Mouse (Mus musculus) lung, postnatal 0 days (tissue): Measurements from ENCODE around the gene Rab20. TPM values are rescaled to one million over a fixed set of nuclear protein-coding genes. Genes with fewer than 3 reads are reported as not detected.

Experiments used
- ATAC-seq: fragments of 200-750 bp; cut with Nextera tagmentation; 2 replicates; pipeline ENCODE4 v1.8.0; 2017; ENCODE audit warnings: moderate library complexity
- DNase-seq: peaks from one replicate; pipeline ENCODE4 v3.0.0-alpha.2; 2016; ENCODE audit warnings: low spot score
- H3K27ac ChIP-seq: fragments of 300-500 bp; sonication (generic); 2 replicates; pipeline ENCODE4 v1.5.1; 2014; ENCODE audit warnings: antibody characterized with exemption, mild to moderate bottlenecking, low read length, mixed read lengths
- H3K27me3 ChIP-seq: fragments of 300-500 bp; sonication (generic); replicated peaks from 2 replicates; pipeline ENCODE4 v1.6.1; 2014; ENCODE audit warnings: low read length, mixed read lengths; ENCODE audit not compliant: insufficient read depth
- H3K36me3 ChIP-seq: fragments of 300-500 bp; sonication (generic); 2 replicates; pipeline ENCODE4 v1.6.1; 2014; ENCODE audit warnings: low read length, mixed read lengths; ENCODE audit not compliant: insufficient read depth
- H3K4me1 ChIP-seq: fragments of 300-500 bp; sonication (generic); 2 replicates; pipeline ENCODE4 v1.6.1; 2014; ENCODE audit warnings: antibody characterized with exemption, low read depth, low read length, mixed read lengths; ENCODE audit not compliant: insufficient read depth
- H3K4me2 ChIP-seq: fragments of 300-500 bp; sonication (generic); replicated peaks from 2 replicates; pipeline ENCODE4 v1.6.1; 2014; ENCODE audit warnings: low read depth, mild to moderate bottlenecking, low read length, moderate library complexity, mixed read lengths
- H3K4me3 ChIP-seq: fragments of 300-500 bp; sonication (generic); 2 replicates; pipeline ENCODE4 v1.5.1; 2014; ENCODE audit warnings: low read depth, low read length
- H3K9ac ChIP-seq: fragments of 300-500 bp; sonication (generic); replicated peaks from 2 replicates; pipeline ENCODE4 v1.6.1; 2014; ENCODE audit warnings: low read depth, mild to moderate bottlenecking
- H3K9me3 ChIP-seq: fragments of 300-500 bp; sonication (generic); 2 replicates; pipeline ENCODE4 v1.6.1; 2016; ENCODE audit warnings: low read length, mixed read lengths
- CTCF ChIP-seq: IDR thresholded peaks from 2 replicates; pipeline ENCODE4 v1.5.1; 2016; ENCODE audit warnings: antibody characterized with exemption, mild to moderate bottlenecking
- EP300 ChIP-seq: IDR thresholded peaks from 2 replicates; pipeline ENCODE4 v1.6.1; 2016; ENCODE audit warnings: antibody characterized with exemption, mild to moderate bottlenecking, control low read depth
- WGBS: fragments of 180-500 bp; shearing (Covaris S2); extraction: QIAGEN DNeasy Blood & Tissue Kit; methylation state at CpG from one replicate; pipeline ENCODE4 v1.1.7; 2014; 5-methylcytosine and 5-hydroxymethylcytosine counted together
- polyA plus RNA-seq: library from polyadenylated mRNA; unstranded; fragments of >200 nt; fragmentation: Nextera tagmentation; extraction: Ambion mirVana; gene quantifications from 2 replicates; pipeline ENCODE4 v1.2.1, GENCODE M21; 2015

Gene Rab20
- polyA plus RNA-seq, 1 experiment from 2014 or later, result 17.8 TPM

DNA sequence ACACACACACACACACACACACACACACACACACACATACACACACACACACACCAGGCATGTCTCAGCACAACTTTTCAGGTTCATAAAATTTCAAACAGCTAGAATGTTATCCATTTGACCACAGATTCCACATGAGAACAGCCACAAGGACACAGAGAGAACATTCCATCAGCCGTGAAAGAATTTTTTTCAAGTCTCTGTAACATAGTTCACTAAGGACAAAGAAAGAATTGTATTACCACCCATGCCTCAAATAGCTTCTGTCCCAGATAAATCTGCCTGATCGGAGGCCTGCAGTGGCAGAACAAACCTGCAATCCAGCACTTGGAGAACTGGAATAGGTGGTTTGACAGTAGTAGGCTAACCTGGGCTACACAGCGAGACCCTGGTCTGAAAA, 21.2 kb downstream of the Rab20 start:
- 60% methylated on average over 3 of the region's 3 CpGs for WGBS
- peak; percentile 20; the same call in 1 of the 2 replicates for ATAC-seq
- Histone ChIP-seq H3K36me3 (no peaks in the 10 kb centered on the region), H3K27me3 (no peaks in the 10 kb centered on the region), H3K27ac (peak overlapping the region; percentile 54; the same call in 1 of the 2 replicates), H3K9ac (no peak overlapping the region), H3K4me2 (no peak overlapping the region), H3K9me3 (no peaks in the 10 kb centered on the region), H3K4me1 (peaks cover 10% of the 10 kb centered on the region; the same call in 1 of the 2 replicates), H3K4me3 (no peak overlapping the region)
- DNase-seq, result no peak
- TF ChIP-seq CTCF, result no peak
- peak; percentile 49; the same call in 1 of the 2 replicates for TF ChIP-seq EP300

GRCm38 (mm10) chr8:11454228-11454627, 24.3 kb downstream of the Rab20 start:
- Histone ChIP-seq H3K9me3 (no peaks in the 10 kb centered on the region), H3K4me2 (no peak overlapping the region), H3K36me3 (no peaks in the 10 kb centered on the region), H3K4me1 (peaks cover 14% of the 10 kb centered on the region; the same call in 1 of the 2 replicates), H3K9ac (no peak overlapping the region), H3K27ac (no peak overlapping the region), H3K27me3 (no peaks in the 10 kb centered on the region), H3K4me3 (no peak overlapping the region)
- no peak for ATAC-seq
- no peak for DNase-seq
- TF ChIP-seq CTCF, result no peak
- TF ChIP-seq EP300, result no peak
- 69% methylated on average over 12 of the region's 12 CpGs for WGBS

GRCm38 (mm10) chr8:11452974-11453373, 25.5 kb downstream of the Rab20 start:
- no peak overlapping the region for H3K9ac ChIP-seq

GRCm38 (mm10) chr8:11452559-11452958, 26.0 kb downstream of the Rab20 start:
- Histone ChIP-seq H3K27ac (no peak overlapping the region), H3K4me2 (no peak overlapping the region), H3K4me3 (no peak overlapping the region), H3K36me3 (peaks cover 10% of the 10 kb centered on the region; the same call in 1 of the 2 replicates), H3K27me3 (no peaks in the 10 kb centered on the region), H3K4me1 (peaks cover 6% of the 10 kb centered on the region; the same call in 1 of the 2 replicates), H3K9ac (no peak overlapping the region), H3K9me3 (no peaks in the 10 kb centered on the region)
- 58% methylated on average over 3 of the region's 3 CpGs for WGBS
- TF ChIP-seq EP300 (peak; percentile 28; the same call in 1 of the 2 replicates), CTCF (no peak)
- ATAC-seq (0 out of 2 replicates have a peak, but pooled peaks have one; percentile 11), DNase-seq (no peak)

More at GRCm38 (mm10) chr8:11452974-11453373, 25.5 kb downstream of the Rab20 start:
- no peak for DNase-seq
- H3K4me1 ChIP-seq, result peaks cover 10% of the 10 kb centered on the region; the same call in 1 of the 2 replicates
- no peak for TF ChIP-seq EP300
- TF ChIP-seq CTCF, result no peak
- 0 out of 2 replicates have a peak, but pooled peaks cover 8% of the 10 kb centered on the region for H3K36me3 ChIP-seq
- no peaks in the 10 kb centered on the region for H3K27me3 ChIP-seq
- H3K4me3 ChIP-seq, result no peak overlapping the region
- 37% methylated on average over 4 of the region's 4 CpGs for WGBS
- H3K4me2 ChIP-seq, result no peak overlapping the region
- H3K9me3 ChIP-seq, result no peaks in the 10 kb centered on the region
- no peak overlapping the region for H3K27ac ChIP-seq
- no peak for ATAC-seq

GRCm38 (mm10) chr8:11452152-11452551, 26.4 kb downstream of the Rab20 start:
- H3K36me3 ChIP-seq, result peaks cover 12% of the 10 kb centered on the region; the same call in 1 of the 2 replicates
- no peaks in the 10 kb centered on the region for H3K27me3 ChIP-seq
- no peak overlapping the region for H3K4me2 ChIP-seq
- ATAC-seq (no peak), DNase-seq (no peak)
- no peak overlapping the region for H3K9ac ChIP-seq
- no peak overlapping the region for H3K27ac ChIP-seq
- 96% methylated on average over 1 of the region's 1 CpGs for WGBS
- no peaks in the 10 kb centered on the region for H3K9me3 ChIP-seq
- TF ChIP-seq EP300, result no peak
- no peak overlapping the region for H3K4me3 ChIP-seq
- peaks cover 4% of the 10 kb centered on the region; the same call in 1 of the 2 replicates for H3K4me1 ChIP-seq

DNA sequence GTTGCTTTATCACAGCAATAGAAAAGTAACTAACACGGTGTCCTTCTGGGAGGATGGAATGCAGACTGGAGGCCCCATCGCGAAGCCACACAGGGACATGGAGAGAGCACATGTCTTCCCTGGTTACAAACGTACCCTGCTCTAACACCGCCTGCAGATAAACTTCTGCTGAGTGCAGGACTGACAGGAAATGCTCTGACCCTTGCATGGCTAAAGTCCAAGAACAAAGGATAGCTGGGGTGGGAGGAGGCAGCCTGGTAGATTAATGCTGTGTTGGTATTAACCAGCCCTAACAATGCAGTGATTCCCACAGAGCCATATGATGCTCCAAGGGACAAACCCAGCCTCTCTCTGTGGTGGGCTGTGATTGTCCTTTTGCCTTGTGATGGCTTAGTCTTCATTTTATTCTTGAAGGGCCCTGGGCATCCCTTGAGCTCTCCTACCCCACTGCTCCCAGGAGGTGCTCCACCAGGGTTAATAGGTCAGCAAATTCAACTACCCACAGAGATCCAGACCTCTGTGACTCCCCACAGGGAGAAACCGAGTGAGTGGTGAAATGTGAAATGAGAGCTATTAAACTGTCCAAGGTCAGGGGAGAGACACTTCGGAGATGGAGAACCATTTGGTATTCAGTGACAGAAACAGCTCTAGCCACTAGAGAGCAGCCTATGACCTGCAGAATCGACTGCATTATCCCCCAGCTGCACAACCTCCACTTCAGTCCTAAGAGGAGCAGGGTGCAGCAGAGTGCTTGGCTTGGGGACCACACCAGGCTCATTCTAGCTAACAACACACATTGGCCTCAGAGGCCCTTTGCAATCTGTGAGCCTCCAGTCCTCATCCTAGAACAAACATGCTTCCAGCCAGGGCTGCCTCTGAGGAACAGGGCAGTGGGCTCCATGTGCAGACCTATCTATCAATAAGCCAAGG, 28.1 kb downstream of the Rab20 start:
- H3K4me1 ChIP-seq, result peaks cover 4% of the 10 kb centered on the region; the same call in 1 of the 2 replicates
- H3K9ac ChIP-seq, result no peak overlapping the region
- no peak overlapping the region for H3K4me3 ChIP-seq
- H3K27ac ChIP-seq, result no peak overlapping the region
- H3K9me3 ChIP-seq, result no peaks in the 10 kb centered on the region
- H3K27me3 ChIP-seq, result no peaks in the 10 kb centered on the region
- DNase-seq (peak; percentile 80), ATAC-seq (peak; percentile 72)
- TF ChIP-seq CTCF (peak; percentile 83), EP300 (no peak)
- H3K36me3 ChIP-seq, result peaks cover 27% of the 10 kb centered on the region; the same call in 1 of the 2 replicates
- WGBS, result 15% methylated on average over 8 of the region's 8 CpGs
- H3K4me2 ChIP-seq, result no peak overlapping the region
